Mouse (Mus musculus) ovary, postnatal 10 days (tissue): ENCODE data around the gene Cgref1.

ENCODE experiments used
- DNase-seq: peaks from one replicate; pipeline ENCODE4 v3.0.0; 2022; ENCODE audit warnings: low spot score

Gene Cgref1

GRCm38 (mm10) chr5:30950451-30950850, 5.1 kb upstream of the Cgref1 start:
- DNase-seq, result no peak

DNA sequence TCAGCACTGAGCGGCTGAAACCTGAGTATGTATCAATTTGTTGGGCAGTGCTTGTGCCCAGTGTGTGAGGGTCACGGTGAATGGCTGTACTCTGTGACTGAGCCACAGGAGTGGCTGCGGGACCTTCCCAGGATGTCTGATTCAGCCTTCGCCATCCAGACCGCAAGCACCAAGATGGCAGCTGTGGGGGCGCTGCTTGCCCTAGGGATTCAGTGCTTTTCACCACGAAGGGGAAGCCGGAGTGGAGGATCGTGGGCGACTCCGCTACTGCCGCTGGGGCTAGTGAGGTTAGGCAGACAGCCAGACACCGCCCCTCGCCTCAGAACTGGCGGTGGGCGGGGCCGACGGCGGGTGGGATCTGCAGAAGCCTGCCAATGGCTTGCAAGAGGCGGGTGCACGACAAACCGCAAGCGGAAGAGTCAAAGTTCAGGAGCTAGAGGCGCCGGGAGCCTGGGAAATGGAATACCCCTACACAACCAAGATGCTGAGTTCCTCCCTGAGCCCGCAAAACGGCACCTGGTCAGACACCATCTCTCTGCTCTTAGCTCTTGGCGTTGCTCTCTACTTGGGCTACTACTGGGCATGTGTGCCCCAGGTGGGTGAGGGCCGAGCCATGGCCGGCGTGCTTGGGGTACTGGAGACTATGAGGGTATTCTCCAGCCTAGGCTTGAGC, 4.4 kb upstream of the Cgref1 start:
- DNase-seq, result peak; percentile 71

- no peak for DNase-seq
Observed at GRCm38 (mm10) chr5:30948620-30949019, 3.2 kb upstream of the Cgref1 start.

DNA sequence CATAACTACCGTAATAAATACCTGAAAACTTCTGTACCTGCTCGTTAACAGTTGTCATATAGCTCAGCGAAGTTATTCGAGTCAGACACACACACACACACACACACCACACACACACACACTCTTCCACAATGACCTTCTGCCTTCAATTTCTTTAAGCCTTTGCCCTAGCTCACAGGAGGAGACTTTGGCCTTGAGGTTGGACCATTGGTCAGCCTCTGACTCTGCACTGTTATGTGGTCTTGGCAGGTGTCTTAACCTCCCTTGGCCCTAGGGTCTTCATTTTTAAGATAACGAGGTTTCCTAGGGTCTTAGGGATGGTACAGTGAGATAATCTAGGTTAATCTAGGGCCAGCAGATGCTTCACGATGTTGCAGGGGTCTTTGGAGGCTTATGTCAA, 1.0 kb downstream of the Cgref1 start:
- DNase-seq, result no peak

GRCm38 (mm10) chr5:30943004-30943403, 2.4 kb downstream of the Cgref1 start:
- no peak for DNase-seq

DNA sequence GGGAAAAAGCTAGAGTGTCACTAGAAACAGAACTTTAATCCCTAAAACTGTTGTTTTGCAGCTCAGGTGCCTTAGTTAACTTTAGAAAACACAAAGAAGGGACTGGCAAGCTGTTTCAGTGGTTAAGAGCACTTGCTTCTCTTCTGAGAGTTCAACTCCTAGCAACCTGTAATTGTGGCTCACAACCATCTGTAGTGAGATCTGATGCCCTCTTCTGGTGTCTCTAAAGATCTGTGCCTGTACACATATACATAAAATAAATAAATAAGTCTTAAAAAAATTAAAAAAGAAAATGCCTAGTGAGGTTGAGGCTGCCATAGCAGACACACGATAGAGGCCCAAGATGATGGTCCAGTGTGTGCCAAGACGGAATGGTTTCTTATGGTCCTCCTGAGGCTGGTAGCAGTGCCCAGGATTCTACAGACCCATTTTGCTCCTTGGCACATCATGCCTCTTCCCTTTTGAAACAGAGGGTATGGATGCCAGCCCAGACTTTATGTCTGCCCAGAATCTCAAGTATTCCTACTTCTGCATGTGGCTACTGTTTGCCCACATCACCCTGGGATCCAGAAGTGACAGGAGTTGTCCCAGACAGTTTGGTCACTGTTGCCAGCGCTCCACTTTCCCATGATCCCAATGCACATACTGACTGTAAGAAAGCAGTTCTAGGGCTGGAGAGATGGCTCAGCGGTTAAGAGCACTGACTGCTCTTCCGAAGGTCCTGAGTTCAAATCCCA, 10.5 kb downstream of the Cgref1 start:
- no peak for DNase-seq

DNA sequence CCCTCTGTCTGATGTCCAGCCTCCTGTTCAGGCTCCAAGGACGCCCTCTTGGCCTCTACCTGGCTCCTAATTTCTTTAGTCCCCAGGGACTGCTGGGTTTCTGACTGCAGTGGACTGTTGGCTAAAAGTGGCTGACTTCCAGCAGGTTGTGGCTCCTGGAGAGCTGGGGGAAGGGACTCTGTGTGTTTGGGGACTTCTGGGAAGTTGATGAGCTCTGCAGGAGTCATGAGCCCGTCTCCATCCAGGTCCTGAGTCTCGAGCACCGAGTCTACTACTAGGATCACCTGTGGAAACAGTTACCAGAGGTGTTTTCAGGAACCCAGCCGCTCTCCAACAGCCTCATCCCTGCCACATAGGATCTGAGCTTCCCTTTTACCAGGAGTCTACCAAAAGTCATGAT, 11.7 kb downstream of the Cgref1 start:
- no peak for DNase-seq

GRCm38 (mm10) chr5:30931378-30931777, 14.0 kb downstream of the Cgref1 start:
- no peak for DNase-seq

DNA sequence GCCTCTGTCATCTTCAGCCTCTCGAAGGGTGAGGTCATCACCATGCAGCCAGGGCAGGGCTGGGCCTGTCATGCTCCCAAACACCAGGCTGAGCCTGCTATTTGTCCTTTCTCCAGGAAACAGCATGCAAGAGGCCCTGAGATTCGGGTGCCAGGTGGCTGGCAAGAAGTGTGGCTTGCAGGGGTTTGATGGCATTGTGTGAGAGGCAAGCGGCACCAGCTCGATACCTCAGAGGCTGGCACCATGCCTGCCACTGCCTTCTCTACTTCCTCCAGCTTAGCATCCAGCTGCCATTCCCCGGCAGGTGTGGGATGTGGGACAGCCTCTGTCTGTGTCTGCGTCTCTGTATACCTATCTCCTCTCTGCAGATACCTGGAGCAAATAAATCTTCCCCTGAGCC, 14.5 kb downstream of the Cgref1 start:
- no peak for DNase-seq

DNA sequence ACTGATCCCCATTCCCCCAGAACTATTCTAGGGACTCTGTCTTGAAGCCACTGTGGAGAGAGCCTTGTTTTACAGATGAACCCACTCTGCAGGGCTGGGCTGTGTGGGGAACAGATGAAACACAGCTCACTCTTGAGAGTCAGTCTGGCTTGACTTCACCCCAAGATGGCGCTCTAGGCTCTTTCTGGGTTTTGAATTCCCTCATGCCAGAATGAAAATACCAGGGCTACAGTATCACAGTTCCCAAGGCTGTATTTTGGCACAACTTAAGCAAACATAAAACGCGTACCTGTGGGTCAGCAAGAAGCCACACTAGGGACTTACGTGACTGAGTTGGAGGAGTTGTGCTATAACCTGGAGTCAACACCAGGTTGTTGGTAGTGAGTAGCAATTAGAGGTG, 15.3 kb downstream of the Cgref1 start:
- DNase-seq, result no peak

DNA sequence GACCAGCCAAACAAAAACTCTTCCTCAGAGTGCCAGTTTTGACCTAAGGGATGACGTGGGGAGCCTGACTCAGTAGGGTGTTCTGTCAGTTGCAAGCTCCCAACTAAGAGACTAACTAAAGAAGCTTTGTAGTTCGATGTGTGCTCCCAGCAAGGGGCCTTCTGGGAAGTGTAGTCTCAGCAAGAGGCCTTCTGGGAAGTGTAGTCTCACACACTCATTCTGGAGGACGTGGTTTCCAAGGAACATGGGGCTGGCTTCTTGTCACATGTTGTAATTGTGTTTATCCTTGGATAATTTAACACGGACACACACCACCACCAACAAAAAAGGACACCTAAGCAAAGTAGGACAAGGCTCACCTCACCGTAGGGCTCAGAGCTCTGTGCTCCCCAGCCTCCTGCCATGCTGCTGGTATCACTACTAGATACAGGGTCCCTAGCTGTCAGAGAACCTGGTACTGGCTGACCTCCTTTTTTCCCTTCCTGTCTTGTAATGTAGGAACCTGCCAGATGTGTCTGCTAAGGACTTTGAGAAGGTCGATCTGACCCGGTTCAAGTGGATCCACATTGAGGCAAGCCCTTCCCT, 17.4 kb downstream of the Cgref1 start:
- DNase-seq, result no peak

DNA sequence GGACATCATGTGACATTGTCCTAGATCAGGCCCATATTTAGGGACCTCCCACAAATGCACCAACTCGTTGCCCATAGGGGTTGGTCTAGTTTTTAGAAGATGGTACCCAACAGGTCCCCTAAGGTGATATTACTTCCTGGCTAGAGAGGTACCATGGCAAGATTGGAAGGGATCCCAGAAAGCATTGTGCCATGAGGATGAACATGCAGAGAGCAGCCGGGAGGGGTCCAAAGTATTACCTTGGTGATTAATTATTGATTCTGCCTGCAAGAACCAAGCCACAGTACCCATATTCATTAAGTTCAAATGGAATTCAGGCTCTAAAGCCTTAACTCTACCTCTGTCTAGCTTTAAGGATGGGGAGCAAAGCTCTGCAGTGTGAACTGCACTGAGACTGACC, 19.3 kb downstream of the Cgref1 start:
- no peak for DNase-seq

- DNase-seq, result no peak
Observed at GRCm38 (mm10) chr5:30925217-30925616, 20.2 kb downstream of the Cgref1 start.

- DNase-seq, result no peak
Observed at GRCm38 (mm10) chr5:30924614-30925013, 20.8 kb downstream of the Cgref1 start.

- DNase-seq, result no peak
Observed at GRCm38 (mm10) chr5:30923119-30923518, 22.3 kb downstream of the Cgref1 start.

- no peak for DNase-seq
Observed at GRCm38 (mm10) chr5:30922581-30923041, 22.8 kb downstream of the Cgref1 start.

- DNase-seq, result peak; percentile 90
Observed at GRCm38 (mm10) chr5:30921256-30922033, 23.9 kb downstream of the Cgref1 start, which contains the start of gene Khk. Gene Khk (plus strand): TSS chr5:30921431.

GRCm38 (mm10) chr5:30920621-30921020, 24.8 kb downstream of the Cgref1 start:
- DNase-seq, result no peak

GRCm38 (mm10) chr5:30919831-30920614, 25.4 kb downstream of the Cgref1 start:
- no peak for DNase-seq

- no peak for DNase-seq
Observed at GRCm38 (mm10) chr5:30918691-30919090, 26.7 kb downstream of the Cgref1 start.

DNA sequence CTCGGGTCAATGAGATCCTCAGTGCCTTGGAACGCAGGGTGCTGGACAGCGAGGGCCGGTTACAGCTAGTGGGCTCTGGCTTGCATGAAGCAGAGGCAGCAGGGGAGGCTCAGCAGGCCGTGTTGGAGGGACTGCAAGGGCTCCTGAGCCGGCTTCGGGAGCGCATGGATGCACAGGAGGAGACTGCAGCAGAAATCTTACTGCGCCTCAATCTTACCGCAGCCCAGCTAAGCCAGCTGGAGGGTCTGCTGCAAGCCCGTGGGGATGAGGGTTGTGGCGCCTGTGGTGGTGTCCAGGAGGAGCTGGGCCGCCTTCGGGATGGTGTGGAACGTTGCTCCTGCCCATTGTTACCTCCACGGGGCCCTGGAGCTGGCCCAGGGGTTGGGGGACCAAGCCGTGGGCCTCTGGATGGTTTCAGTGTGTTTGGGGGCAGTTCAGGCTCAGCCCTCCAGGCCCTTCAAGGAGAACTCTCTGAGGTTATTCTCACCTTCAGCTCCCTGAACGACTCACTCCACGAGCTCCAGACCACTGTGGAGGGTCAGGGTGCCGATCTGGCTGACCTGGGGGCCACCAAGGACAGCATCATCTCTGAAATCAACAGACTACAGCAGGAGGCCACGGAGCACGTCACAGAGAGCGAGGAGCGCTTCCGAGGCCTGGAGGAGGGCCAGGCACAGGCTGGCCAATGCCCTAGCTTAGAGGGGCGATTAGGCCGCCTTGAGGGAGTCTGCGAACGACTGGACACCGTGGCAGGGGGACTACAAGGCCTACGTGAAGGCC, 27.3 kb downstream of the Cgref1 start:
- DNase-seq, result no peak
